Mouse (Mus musculus): ENCODE results near the gene 4930432M17Rik. TPM values are rescaled to one million over a fixed set of nuclear protein-coding genes. Genes with fewer than 3 reads are reported as not detected.

Gene 4930432M17Rik
- polyA plus RNA-seq (2015; fragmentation: Nextera tagmentation; extraction: Ambion mirVana), result not detected in 2 replicates

GRCm38 (mm10) chr3:121670462-121670861, at the start of gene 4930432M17Rik:
Gene 4930432M17Rik, plus strand, starts transcription at chr3:121670762.
- H3K36me3 ChIP-seq, result no peaks in the 10 kb centered on the region
- ATAC-seq (ENCODE audit: low FRiP score), result no peak
- H3K27ac ChIP-seq, result no peak within 1 kb of the TSS
- WGBS, result 60% methylated on average over 4 of the region's 4 CpGs
- H3K9me3 ChIP-seq, result no peaks in the 10 kb centered on the region
- no peak within 1 kb of the TSS for H3K9ac ChIP-seq
- no peaks in the 10 kb centered on the region for H3K27me3 ChIP-seq
- H3K4me2 ChIP-seq, result no peak within 1 kb of the TSS
- H3K4me3 ChIP-seq, result no peak within 1 kb of the TSS
- H3K4me1 ChIP-seq (replicated peaks), result no peaks in the 10 kb centered on the region

- no peak overlapping the region for H3K4me2 ChIP-seq
- H3K9ac ChIP-seq, result no peak overlapping the region
- WGBS, result 88% methylated on average over 2 of the region's 2 CpGs
- H3K9me3 ChIP-seq, result no peaks in the 10 kb centered on the region
- H3K4me3 ChIP-seq, result no peak overlapping the region
- H3K36me3 ChIP-seq, result no peaks in the 10 kb centered on the region
- no peak for ATAC-seq (ENCODE audit: low FRiP score)
- no peaks in the 10 kb centered on the region for H3K4me1 ChIP-seq (replicated peaks)
- H3K27ac ChIP-seq, result no peak overlapping the region
- no peaks in the 10 kb centered on the region for H3K27me3 ChIP-seq
Measured at GRCm38 (mm10) chr3:121625662-121626061, 44.9 kb upstream of the 4930432M17Rik start.

GRCm38 (mm10) chr3:121626273-121626672, 44.3 kb upstream of the 4930432M17Rik start:
- Histone ChIP-seq H3K36me3 (no peaks in the 10 kb centered on the region), H3K27ac (no peak overlapping the region), H3K4me2 (no peak overlapping the region), H3K4me3 (no peak overlapping the region), H3K9ac (no peak overlapping the region), H3K4me1 (replicated peaks) (no peaks in the 10 kb centered on the region), H3K9me3 (no peaks in the 10 kb centered on the region), H3K27me3 (no peaks in the 10 kb centered on the region)
- WGBS, result 82% methylated on average over 3 of the region's 3 CpGs
- no peak for ATAC-seq (ENCODE audit: low FRiP score)

- Histone ChIP-seq H3K4me3 (no peak overlapping the region), H3K4me2 (no peak overlapping the region), H3K4me1 (replicated peaks) (no peaks in the 10 kb centered on the region), H3K27ac (no peak overlapping the region), H3K27me3 (no peaks in the 10 kb centered on the region), H3K9me3 (no peaks in the 10 kb centered on the region), H3K36me3 (no peaks in the 10 kb centered on the region), H3K9ac (no peak overlapping the region)
- WGBS, result 71% methylated on average over 3 of the region's 3 CpGs
- no peak for ATAC-seq (ENCODE audit: low FRiP score)
Measured at GRCm38 (mm10) chr3:121628245-121628644, 42.3 kb upstream of the 4930432M17Rik start.

GRCm38 (mm10) chr3:121630626-121631025, 39.9 kb upstream of the 4930432M17Rik start:
- Histone ChIP-seq H3K4me2 (no peak overlapping the region), H3K9ac (no peak overlapping the region), H3K9me3 (no peaks in the 10 kb centered on the region), H3K36me3 (no peaks in the 10 kb centered on the region), H3K27ac (no peak overlapping the region), H3K27me3 (no peaks in the 10 kb centered on the region), H3K4me1 (replicated peaks) (no peaks in the 10 kb centered on the region), H3K4me3 (no peak overlapping the region)
- ATAC-seq (ENCODE audit: low FRiP score), result no peak
- WGBS, result 84% methylated on average over 7 of the region's 7 CpGs

- no peak overlapping the region for H3K9ac ChIP-seq
- WGBS, result 92% methylated on average over 3 of the region's 3 CpGs
- H3K4me3 ChIP-seq, result no peak overlapping the region
- no peak overlapping the region for H3K4me2 ChIP-seq
- no peaks in the 10 kb centered on the region for H3K27me3 ChIP-seq
- no peaks in the 10 kb centered on the region for H3K9me3 ChIP-seq
- no peaks in the 10 kb centered on the region for H3K4me1 ChIP-seq (replicated peaks)
- ATAC-seq (ENCODE audit: low FRiP score), result no peak
- no peak overlapping the region for H3K27ac ChIP-seq
- H3K36me3 ChIP-seq, result no peaks in the 10 kb centered on the region
Measured at GRCm38 (mm10) chr3:121634963-121635362, 35.6 kb upstream of the 4930432M17Rik start.

- WGBS, result 69% methylated on average over 7 of the region's 7 CpGs
- Histone ChIP-seq H3K27ac (no peak overlapping the region), H3K27me3 (no peaks in the 10 kb centered on the region), H3K4me3 (no peak overlapping the region), H3K9me3 (no peaks in the 10 kb centered on the region), H3K4me2 (no peak overlapping the region), H3K9ac (no peak overlapping the region), H3K36me3 (no peaks in the 10 kb centered on the region), H3K4me1 (replicated peaks) (no peaks in the 10 kb centered on the region)
- ATAC-seq (ENCODE audit: low FRiP score), result no peak
Measured at GRCm38 (mm10) chr3:121635505-121635904, 35.1 kb upstream of the 4930432M17Rik start.

- 68% methylated on average over 6 of the region's 6 CpGs for WGBS
- Histone ChIP-seq H3K4me2 (no peak overlapping the region), H3K27ac (no peak overlapping the region), H3K9me3 (no peaks in the 10 kb centered on the region), H3K4me3 (no peak overlapping the region), H3K27me3 (no peaks in the 10 kb centered on the region), H3K4me1 (replicated peaks) (0 out of 2 replicates have a peak, but pooled peaks cover 2% of the 10 kb centered on the region), H3K36me3 (no peaks in the 10 kb centered on the region), H3K9ac (no peak overlapping the region)
- ATAC-seq (ENCODE audit: low FRiP score), result no peak
Measured at GRCm38 (mm10) chr3:121636315-121636714, 34.2 kb upstream of the 4930432M17Rik start.

- no peaks in the 10 kb centered on the region for H3K27me3 ChIP-seq
- H3K4me1 ChIP-seq (replicated peaks), result 0 out of 2 replicates have a peak, but pooled peaks cover 2% of the 10 kb centered on the region
- H3K4me2 ChIP-seq, result no peak overlapping the region
- no peaks in the 10 kb centered on the region for H3K9me3 ChIP-seq
- H3K4me3 ChIP-seq, result no peak overlapping the region
- WGBS, result 80% methylated on average over 7 of the region's 7 CpGs
- H3K9ac ChIP-seq, result no peak overlapping the region
- H3K27ac ChIP-seq, result no peak overlapping the region
- no peak for ATAC-seq (ENCODE audit: low FRiP score)
- no peaks in the 10 kb centered on the region for H3K36me3 ChIP-seq
Measured at GRCm38 (mm10) chr3:121636748-121637147, 33.8 kb upstream of the 4930432M17Rik start.

GRCm38 (mm10) chr3:121637792-121638191, 32.8 kb upstream of the 4930432M17Rik start:
- Histone ChIP-seq H3K9me3 (no peaks in the 10 kb centered on the region), H3K36me3 (no peaks in the 10 kb centered on the region), H3K9ac (no peak overlapping the region), H3K4me2 (no peak overlapping the region), H3K27ac (no peak overlapping the region), H3K4me3 (no peak overlapping the region), H3K27me3 (no peaks in the 10 kb centered on the region), H3K4me1 (replicated peaks) (0 out of 2 replicates have a peak, but pooled peaks cover 2% of the 10 kb centered on the region)
- 86% methylated on average over 5 of the region's 5 CpGs for WGBS
- ATAC-seq (ENCODE audit: low FRiP score), result no peak

GRCm38 (mm10) chr3:121638241-121638640, 32.3 kb upstream of the 4930432M17Rik start:
- no peaks in the 10 kb centered on the region for H3K36me3 ChIP-seq

GRCm38 (mm10) chr3:121640611-121641010, 30.0 kb upstream of the 4930432M17Rik start:
- WGBS, result 57% methylated on average over 2 of the region's 2 CpGs
- no peak overlapping the region for H3K27ac ChIP-seq
- H3K4me3 ChIP-seq, result no peak overlapping the region
- H3K4me2 ChIP-seq, result no peak overlapping the region
- no peaks in the 10 kb centered on the region for H3K9me3 ChIP-seq
- 0 out of 2 replicates have a peak, but pooled peaks cover 5% of the 10 kb centered on the region for H3K4me1 ChIP-seq (replicated peaks)
- H3K36me3 ChIP-seq, result no peaks in the 10 kb centered on the region
- ATAC-seq (ENCODE audit: low FRiP score), result no peak
- no peak overlapping the region for H3K9ac ChIP-seq
- H3K27me3 ChIP-seq, result no peaks in the 10 kb centered on the region

More at GRCm38 (mm10) chr3:121638241-121638640, 32.3 kb upstream of the 4930432M17Rik start:
- ATAC-seq (ENCODE audit: low FRiP score), result no peak
- H3K4me1 ChIP-seq (replicated peaks), result 0 out of 2 replicates have a peak, but pooled peaks cover 2% of the 10 kb centered on the region
- no peak overlapping the region for H3K4me2 ChIP-seq
- H3K27ac ChIP-seq, result no peak overlapping the region
- H3K9ac ChIP-seq, result no peak overlapping the region
- 88% methylated on average over 3 of the region's 3 CpGs for WGBS
- H3K9me3 ChIP-seq, result no peaks in the 10 kb centered on the region
- no peak overlapping the region for H3K4me3 ChIP-seq
- H3K27me3 ChIP-seq, result no peaks in the 10 kb centered on the region

- no peaks in the 10 kb centered on the region for H3K36me3 ChIP-seq
- no peak for ATAC-seq (ENCODE audit: low FRiP score)
- WGBS, result 67% methylated on average over 8 of the region's 8 CpGs
Measured at GRCm38 (mm10) chr3:121643236-121643635, 27.3 kb upstream of the 4930432M17Rik start.

More at GRCm38 (mm10) chr3:121643236-121643635, 27.3 kb upstream of the 4930432M17Rik start:
- H3K4me3 ChIP-seq, result no peak overlapping the region
- H3K4me2 ChIP-seq, result no peak overlapping the region
- H3K9ac ChIP-seq, result no peak overlapping the region
- H3K4me1 ChIP-seq (replicated peaks), result 0 out of 2 replicates have a peak, but pooled peaks cover 6% of the 10 kb centered on the region
- no peak overlapping the region for H3K27ac ChIP-seq
- no peaks in the 10 kb centered on the region for H3K9me3 ChIP-seq
- H3K27me3 ChIP-seq, result no peaks in the 10 kb centered on the region

Measured in hindbrain, embryonic 13.5 days (tissue).